Mouse (Mus musculus) cerebellum, adult 2 months (tissue): ENCODE measurements around the gene Pir.

Experiments
- CTCF ChIP-seq: fragments of 200-500 bp; IDR thresholded peaks from 2 replicates; pipeline ENCODE4 v1.5.1; 2011; ENCODE audit warnings: low read depth, mild to moderate bottlenecking, control low read depth, low read length, moderate library complexity, borderline replicate concordance; ENCODE audit not compliant: insufficient read depth
- POLR2A ChIP-seq: fragments of 200-500 bp; IDR thresholded peaks from 2 replicates; pipeline ENCODE4 v1.6.1; 2011; ENCODE audit warnings: low read length, control low read depth, borderline replicate concordance; ENCODE audit not compliant: insufficient read depth

GRCm38 (mm10) chrX:164258662-164259061, 10.5 kb upstream of the Pir start:
- TF ChIP-seq CTCF (no peak), POLR2A (no peak)
